Mouse (Mus musculus) c-Kit-positive CD71-positive TER-119-positive erythroid progenitor cells, embryonic 14.5 days (primary cell): Measurements from ENCODE around the gene Olfr279.

Experiments
- DNase-seq: peaks from one replicate; pipeline ENCODE4 v3.0.0-alpha.2; 2013; ENCODE audit warnings: low spot score

The Olfr279 gene

DNA sequence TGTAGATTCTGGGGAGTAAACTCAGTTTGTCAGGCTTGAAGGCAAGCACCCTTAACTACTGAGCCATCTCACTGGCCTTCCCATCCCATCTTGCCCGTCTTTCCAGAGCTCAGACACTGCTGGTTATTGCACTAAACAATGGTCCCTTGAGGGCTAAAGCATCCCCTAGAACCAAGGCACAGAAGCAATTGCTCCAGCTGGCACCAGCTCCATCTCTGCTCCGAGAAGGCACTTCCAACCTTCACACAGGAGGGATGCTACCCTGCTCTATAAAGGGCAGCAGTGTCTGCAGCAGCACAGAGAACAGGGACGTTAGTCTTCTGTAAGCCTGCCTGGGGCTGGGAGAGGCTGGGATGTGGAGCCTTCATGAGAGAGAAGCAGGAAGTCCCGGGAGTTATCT lies at the start of gene Olfr279:
TSS of gene Olfr279 (plus strand) at position 301 of the 400 bp plus-strand sequence.
- DNase-seq: no peak

DNA sequence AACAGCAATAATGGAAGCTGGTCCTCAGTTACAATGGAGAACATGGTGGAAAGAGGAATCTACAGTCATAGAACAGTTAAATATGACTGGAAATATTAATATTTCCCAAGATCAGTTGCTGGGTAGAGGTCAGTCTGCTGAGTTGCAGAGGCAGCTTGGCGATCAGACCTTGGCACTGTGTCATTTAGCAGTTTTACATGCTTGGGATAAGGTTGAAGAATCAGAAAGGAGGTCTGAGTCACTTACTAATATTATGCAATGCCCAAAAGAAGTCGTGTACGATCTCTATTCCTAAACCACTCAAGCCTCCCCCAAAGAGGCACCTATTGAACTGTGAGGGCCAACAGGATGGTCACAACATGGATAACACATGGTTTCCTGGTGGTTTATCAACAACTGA lies 47.6 kb upstream of the Olfr279 start:
- DNase-seq: no peak

DNA sequence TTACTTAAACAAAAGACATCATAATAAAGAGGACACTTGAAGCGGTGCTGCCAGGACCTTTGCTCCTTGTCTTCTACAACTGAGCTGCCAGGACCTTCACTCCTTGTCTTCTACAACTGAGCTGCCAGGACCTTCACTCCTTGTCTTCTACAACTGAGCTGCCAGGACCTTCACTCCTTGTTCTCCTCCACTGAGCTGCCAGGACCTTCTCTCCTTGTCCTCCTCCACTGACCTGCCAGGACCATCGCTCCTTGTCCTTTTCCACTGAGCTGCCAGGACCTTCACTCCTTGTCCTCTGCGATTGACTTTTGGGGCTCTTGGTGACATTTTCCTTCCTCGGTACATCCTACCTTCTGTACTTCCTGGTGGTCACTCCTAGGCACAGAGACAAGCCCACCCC lies 43.7 kb upstream of the Olfr279 start:
- no peak for DNase-seq

DNA sequence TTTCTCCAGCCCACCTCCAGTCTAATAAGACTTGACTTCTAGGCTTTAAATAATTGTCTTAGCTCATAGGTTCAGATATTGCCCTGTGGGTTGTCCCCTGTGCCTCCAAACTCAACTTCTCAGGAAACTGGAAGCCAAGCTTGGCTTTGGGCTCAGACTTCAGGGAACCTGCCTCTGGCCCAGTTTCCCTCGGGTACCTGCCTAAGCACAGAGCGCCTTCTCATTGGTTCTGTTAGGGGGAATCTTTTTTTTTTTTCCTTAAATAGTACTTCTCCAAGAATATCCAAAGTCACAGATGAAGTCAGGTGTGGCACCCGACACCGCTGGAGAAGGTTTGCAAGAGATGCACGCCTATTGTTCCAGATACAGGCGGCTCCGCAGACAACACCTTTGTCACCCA lies 39.9 kb upstream of the Olfr279 start, which contains the start of gene Olfr281:
TSS of gene Olfr281 (plus strand) at position 301 of the 400 bp plus-strand sequence.
- no peak for DNase-seq

DNA sequence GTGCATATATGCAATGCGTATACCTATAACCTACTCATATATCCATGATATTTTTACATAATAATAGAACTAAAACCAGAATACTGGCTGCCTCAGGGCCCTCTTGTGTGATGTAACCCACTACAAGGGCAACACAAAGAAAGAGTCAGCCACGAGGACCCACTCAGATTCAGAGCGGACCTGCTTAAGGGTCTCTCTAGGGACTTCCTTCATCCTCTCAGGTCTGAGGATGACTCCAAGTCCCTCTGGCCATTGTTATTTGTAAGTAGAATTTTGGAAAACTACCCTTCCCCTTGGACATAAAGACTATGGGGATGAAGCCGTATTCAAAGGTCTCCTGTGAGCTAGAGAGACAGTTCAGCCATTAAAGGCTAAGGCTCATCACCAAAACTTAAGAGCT lies 22.6 kb upstream of the Olfr279 start, which contains the start of gene OR5BS1P:
TSS of gene OR5BS1P (plus strand) at position 301 of the 400 bp plus-strand sequence.
- no peak for DNase-seq

DNA sequence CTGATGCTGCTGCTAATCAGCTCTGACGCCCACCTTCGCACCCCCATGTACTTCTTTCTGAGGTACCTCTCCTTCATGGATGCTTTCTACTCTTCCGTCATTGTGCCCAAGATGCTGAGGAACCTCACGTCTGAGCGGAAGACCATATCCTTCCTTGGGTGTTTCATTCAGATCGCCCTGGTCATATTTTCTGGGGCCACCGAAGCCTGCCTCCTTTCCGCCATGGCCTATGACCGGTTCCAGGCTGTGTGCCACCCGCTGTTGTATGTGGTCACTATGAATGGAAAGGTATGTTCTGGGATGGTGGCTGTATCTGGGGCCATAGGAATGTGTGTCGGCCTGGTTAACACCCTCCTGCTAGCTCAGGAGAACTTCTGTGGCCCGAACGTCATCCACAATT lies 20.7 kb upstream of the Olfr279 start:
- no peak for DNase-seq

DNA sequence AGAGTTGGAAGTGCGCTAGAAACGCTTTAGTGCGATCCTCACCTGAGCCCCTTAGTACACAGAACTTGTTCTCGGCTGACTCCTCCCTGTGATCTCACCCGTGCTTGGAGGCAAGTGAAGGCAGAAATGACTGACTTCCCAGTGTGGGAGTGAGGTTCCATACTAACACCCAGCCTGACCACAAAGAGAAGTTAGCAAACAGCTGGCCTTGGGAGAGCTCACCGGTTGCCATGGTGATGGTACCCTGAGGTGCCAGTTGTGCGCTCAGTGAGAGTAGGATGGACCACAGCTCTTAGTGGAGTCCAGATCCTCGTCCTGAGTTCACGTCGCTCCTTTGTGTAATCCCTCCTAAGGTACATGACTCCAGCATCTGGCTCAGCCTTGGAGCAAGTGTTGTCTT lies 17.2 kb upstream of the Olfr279 start:
- DNase-seq: no peak

DNA sequence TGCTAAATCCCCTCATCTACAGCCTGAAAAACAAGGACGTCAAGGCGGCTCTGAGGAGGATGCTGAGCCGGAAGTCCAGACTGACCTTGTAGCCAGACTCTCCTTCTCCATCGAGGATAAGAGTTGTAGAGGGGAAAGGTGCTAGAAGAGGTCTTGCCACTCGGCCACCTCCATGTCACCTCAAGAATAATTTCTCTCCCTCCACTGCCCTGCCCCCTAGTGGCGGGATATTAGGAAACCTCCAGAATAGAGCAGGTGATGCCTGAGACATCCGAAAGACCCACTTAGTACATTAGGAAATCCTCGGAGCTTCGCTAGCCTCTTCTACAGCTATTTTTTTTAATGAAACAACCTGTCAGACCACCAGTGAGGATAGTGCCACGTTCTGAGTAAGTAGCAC lies 16.8 kb upstream of the Olfr279 start:
- peak; percentile 24 for DNase-seq

DNA sequence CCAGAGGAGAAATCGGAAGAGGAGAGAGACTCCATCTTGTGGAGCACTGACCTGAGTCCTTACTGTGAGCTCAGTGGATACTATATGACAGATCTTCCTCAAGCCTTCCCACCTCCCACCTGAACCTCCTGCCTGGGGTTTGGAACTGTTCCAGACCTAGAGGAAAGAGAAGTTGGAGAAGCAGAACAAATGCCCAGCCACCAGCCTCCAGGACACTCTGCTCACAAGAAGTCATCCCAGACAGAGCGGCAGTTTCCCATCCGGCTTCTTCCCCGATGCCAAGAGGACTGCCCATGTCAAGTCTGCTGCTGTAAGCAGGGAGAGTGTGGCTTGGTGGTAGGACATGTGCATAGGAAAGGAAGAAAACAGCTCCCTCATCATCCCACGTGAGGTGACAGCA lies 15.9 kb upstream of the Olfr279 start:
- DNase-seq: no peak

DNA sequence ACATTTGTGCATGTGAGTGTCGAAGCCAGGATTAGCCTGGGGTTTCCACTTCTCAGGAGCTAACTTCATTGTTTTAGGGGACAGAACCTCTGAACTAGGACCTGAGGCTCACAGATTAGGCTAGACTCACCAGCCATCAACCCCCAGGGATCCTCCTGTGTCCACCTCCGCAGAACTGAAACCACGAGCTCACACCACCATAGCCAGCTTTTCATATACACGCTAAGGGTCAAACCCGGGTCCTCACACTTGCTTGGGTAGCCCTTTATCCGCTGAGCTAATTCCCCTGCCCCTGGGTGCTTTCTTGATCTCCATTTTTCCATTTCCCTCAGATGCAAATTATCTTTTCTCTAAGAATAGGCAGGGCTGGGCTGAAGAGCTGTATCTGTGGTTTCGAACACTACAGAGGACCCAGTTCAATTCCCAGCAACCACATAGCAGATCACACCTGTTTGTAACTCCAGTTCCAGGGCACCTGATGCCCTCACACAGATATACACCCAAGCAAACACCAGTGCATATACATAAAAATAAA lies 12.6 kb upstream of the Olfr279 start:
- no peak for DNase-seq

DNA sequence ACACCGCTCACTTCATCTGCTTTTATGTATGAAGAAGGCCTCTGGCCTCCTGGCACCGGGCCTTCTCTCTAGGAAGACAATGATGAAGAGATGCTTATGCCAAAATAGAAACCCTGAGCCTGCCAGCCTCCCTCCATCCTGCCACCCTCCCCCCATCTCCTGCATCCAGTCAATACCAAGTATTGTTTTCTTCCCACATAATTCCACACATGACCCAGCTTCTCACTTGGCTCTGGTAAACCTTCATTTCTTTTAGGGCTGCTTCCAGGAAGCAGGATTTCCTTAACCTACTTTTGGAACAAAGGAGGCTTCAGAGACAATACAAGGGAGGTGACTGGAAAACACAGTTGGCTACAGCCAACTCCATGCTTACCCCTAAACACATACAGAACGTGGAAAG lies 9.5 kb upstream of the Olfr279 start, which contains the start of gene Lalba:
TSS of gene Lalba (minus strand) at position 21 of the 400 bp plus-strand sequence.
- no peak for DNase-seq

DNA sequence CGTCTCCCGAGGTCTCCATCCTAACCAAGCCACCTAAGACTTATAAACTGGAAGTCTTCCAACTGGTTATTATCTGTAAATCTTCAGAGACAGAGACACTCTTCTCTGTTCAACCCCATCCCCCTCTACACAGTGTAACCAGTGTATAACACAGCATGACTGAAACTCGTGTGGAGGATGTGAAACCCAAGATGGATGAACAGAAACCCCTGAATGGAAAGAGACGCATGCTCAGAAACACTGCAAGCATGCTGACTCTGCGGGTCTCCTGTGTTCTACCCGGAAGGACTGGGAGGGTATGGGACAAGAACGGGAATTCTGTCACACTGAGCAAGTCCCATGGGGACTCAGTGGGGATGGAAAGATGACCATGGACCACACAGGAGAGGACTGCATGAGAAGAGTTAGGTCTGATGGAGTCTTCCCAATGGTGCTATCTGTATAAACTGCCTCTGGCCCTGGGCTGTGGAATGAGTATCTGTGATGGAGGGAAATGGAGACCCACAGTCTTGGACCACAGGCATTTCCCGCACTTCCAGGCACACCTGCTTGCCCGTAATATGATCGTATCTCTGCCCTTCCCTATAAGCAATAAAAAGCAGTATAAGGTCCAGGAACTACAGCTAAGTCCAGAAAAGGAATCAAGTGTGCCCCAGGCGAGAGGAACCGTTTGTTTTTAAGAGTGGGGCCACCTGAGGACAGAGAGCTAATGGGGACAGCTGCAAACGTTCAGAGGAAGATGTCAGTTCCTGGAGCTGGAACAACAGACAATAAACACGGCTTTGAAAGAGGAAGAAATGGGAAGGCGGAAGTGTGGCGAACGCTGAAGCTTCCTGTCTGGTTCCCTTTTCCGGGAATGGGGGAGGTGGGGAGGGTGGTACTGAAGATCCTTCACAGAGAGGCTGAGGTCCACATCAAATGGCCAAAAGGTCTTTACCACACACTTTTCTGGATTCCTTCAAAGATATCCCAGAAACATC lies 8.0 kb upstream of the Olfr279 start:
- no peak for DNase-seq

DNA sequence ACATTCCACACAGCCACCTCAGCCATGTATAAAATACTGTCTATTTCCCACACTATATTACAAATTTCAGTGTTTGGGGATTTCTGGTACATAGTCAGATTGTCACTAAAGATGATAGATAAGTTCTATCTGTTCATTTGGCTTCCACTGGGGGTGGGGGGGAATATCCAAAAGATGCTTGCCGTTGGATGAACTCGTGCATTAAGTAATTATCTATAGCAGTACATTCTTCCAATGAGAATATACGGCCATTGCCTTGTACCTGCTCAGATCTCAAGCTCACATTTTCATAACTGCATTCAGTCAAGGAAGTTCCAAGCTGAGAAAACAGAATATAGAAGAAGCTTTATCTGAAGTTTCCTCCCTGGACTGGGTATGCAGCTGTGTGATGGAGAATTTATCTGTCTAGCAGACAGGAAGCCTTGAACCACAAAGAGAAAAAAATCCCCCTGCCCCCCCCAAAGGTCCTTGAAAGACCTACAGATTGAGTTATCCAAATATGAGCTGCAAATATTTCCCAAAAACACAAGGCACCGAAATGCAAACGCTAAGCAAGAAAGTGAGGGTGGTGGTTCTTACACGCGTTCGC lies 5.7 kb upstream of the Olfr279 start:
- no peak for DNase-seq

DNA sequence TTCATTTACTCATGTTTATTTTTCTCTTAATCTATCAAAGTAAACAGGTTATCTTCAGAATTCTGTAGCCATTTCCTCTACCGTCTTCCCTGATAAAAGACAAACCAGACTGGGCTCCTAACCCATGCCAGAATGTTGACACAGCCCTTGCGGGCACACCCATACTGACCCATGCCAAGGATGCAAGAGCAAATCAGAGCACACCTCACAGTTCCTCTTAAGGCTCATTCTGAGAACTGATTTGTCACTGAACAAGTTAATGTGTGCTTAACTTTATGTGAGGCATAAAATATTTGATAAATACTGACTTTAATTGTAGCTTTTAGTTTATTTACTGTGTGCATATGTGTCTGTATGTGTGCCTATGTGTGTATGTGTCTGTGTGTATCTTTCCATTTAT lies 870 bp upstream of the Olfr279 start:
- DNase-seq: no peak

DNA sequence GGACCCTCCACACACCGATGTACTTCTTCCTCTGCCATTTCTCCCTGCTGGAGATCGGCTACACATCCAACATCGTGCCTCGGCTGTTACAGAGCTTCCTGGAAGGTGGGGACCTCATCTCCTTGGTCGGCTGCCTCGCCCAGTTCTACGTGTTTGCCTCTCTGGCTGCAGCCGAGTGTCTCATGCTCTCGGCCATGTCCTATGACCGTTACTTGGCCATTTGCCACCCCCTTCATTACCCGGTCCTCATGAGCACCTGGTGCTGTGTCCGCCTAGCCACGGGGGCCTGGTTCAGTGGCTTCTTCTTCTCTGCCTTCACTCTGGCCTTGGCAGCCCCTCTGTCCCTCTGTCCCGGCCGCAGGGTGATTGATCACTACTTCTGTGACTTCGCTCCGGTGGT lies 5.4 kb downstream of the Olfr279 start:
- no peak for DNase-seq

DNA sequence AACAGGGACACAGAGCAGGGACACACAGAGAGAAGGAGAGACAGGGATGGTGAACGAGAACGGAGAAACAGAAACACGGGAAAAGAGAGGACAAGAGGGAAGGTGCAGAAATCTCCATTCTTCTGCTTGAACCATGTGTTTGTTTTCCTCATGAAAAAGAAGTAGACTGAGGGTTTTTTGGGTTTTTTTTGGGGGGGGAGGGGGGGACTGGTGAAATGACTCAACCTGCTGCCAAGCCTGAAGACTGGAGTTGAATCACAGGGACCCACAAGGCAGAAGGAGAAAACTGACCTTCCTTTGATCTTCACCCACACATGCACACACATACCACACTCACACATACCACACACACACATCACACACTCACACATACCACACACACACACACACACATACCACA lies 11.1 kb downstream of the Olfr279 start:
- no peak for DNase-seq

DNA sequence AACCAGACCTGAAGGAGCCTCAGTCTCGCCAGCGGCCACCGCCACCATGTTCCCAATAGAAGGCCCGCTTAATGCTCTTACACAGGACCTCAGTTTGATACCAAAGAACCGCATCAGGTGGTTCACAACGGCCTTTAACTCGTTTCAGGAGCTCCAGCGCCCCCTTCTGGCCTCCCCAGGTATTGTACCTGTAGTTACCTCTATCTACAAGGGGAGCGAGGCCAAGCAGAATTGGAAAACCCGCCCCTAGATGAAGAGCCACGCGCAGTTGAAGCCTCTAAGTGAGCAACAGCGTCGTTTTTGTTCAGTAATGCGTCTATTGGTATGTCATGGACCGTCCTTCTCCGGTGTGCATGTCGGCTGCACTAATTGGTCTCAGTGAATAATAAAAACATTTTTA lies 12.3 kb downstream of the Olfr279 start:
- DNase-seq: peak; percentile 68

DNA sequence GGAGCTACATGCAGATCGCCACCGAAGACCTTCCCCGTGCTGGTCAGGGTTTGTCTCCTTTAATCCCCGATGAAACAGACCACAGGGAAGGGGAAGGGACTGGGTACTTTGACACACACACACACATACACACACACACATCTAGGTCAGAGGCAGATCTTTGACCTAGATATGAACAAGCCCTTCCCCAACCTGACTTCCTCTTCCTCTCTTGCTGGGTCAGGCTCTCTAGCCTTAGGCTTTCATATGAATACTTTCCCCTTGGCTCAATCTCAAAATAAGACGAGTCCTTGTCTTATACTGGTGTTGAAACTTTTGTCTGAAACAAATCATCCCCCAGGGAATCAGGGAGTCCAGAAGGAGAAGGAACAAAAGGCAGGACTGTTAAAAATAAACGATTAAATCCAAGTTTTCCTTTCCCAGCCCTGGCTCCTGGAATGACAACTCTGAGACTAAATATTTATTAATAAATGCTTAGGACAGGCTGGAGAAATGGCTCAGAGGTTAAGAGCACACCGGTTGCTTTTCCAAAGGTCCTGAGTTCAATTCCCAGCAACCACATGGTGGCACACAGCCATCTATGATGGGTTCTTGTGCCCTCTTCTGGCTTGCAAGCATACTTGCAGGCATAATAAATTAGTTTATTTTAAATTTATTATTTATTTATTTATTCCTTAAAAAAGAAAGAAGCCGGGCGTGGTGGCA lies 14.2 kb downstream of the Olfr279 start:
- no peak for DNase-seq

DNA sequence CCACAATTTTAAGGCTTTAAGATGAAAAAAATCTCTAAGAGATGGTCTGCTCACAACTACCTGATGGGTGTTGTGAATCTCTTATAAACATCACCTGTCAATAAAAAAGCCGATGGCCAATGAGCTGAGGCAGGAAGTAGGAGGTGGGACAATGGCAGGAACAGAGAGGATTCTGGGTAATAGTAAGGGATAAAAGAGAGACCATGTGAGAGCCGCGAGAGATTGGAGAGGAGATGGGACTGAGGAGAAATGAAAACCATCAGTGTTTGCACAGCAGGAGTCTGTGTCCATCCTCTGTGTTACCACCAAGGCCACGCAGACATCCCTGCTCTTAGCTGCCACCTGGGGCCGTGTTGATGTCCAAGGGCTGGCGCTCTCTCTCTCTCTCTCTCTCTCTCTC lies 15.1 kb downstream of the Olfr279 start:
- DNase-seq: no peak

DNA sequence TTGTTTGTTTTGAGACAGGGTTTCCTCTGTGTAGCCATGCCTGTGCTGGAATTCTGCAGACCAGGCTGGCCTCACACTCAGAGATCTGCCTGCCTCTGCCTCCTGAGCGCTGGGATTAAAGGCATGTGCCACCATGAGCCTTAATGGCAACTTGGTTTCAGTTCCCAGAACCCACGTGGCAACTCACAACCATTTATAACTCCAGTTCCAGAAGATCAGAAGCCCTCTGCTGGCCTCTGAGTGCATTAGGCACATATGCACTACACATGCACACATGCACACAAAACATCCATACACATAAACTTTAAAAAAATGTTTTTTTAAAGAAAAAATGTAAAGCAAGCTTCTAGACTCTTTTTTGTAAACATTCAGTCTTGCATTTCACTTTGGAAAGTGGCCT lies 17.2 kb downstream of the Olfr279 start:
- DNase-seq: no peak

DNA sequence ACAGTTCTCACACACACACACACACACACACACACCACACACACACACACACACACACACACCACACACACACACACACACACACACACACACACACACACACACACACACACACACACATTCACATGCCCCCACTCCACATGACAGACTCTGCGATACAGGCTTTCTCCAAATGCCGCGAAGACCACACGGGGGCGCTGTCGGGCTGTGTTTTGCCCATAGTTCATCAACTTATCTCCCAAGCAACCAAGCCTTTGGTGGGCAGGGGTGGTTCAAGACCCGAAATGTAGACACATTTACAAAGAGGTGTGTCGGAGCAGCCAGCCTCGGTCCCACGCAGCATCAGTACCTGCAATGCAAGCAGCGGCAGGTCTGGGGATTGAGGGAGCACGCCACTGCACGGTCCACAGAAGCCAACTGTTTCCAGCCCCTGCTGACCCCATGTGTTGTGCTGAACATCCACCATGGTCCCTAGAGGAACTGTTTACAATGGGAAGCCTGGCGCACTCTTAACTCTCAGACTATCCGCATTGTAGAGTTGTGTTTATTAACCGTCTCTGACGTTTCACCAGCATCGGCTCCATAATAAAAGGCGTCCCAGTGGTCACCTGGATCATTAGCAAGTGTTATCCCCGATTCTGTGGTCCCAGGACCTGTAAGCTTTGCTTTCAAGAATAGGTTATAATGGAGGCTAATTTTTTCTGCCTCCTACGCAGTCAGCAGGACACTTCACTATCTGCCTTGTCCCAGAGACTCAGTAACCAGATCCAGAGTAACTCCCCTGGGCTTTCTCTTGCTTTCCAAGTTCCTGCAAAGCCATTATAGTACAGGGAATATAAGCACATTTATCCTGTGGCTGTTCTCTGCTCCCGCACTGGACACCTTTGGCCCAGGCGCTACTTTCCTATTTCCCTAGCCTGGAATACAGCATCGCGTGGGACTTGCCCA lies 18.5 kb downstream of the Olfr279 start:
- peak; percentile 76 for DNase-seq
